Mouse (Mus musculus) bone marrow macrophage, adult 2 months (primary cell): Measurements from ENCODE around the gene Lgmn. TPM values are rescaled to one million over a fixed set of nuclear protein-coding genes. Genes with fewer than 3 reads are reported as not detected.

Experiments used
- H3K27ac ChIP-seq: 2 replicates; pipeline ENCODE4 v1.5.1; 2012; ENCODE audit warnings: low read depth, low read length; ENCODE audit not compliant: insufficient read depth
- H3K4me1 ChIP-seq: 2 replicates; pipeline ENCODE4 v1.6.1; 2012; ENCODE audit warnings: low read length; ENCODE audit not compliant: control insufficient read depth, insufficient read depth
- H3K4me3 ChIP-seq: 2 replicates; pipeline ENCODE4 v1.5.1; 2012; ENCODE audit warnings: mild to moderate bottlenecking, low read length, moderate library complexity; ENCODE audit not compliant: insufficient read depth
- CTCF ChIP-seq: IDR thresholded peaks from 2 replicates; pipeline ENCODE4 v1.5.1; 2012; ENCODE audit warnings: low read depth, mild to moderate bottlenecking, low read length, moderate library complexity
- POLR2A ChIP-seq: IDR thresholded peaks from 2 replicates; pipeline ENCODE4 v1.6.1; 2012; ENCODE audit warnings: mild to moderate bottlenecking, low read depth, low read length, borderline replicate concordance
- polyA plus RNA-seq: library from polyadenylated mRNA; stranded (reverse); fragments of >200 nt; gene quantifications from 2 replicates; pipeline ENCODE4 v1.2.4, GENCODE M21; 2012; ENCODE audit not compliant: missing spikeins, insufficient read depth, insufficient read length

Gene Lgmn
- polyA plus RNA-seq, 1 experiment = 1,623 TPM

DNA sequence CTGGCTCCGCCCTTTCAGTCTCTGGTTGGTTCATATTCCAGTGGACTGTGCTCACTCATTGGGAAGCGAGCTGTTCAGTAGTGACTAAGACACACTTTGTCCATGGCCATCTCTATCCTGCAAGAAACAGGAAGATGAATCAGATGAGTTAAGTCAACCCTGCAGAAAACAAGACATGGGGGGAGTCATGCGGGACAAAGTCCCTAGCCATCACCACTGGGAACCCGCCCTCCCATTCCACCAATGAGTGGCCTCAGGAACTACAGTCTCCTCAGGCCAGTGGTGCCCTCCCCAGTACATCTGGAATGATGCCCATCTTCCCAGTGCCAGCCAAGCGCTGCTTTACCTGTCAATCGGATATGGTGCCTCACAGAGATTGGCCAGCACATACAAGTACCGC is 45.1 kb downstream of the Lgmn start:
- Histone ChIP-seq H3K27ac (no peak overlapping the region), H3K4me1 (0 out of 2 replicates have a peak, but pooled peaks cover 2% of the 10 kb centered on the region), H3K4me3 (no peak overlapping the region)
- TF ChIP-seq POLR2A (no peak), CTCF (no peak)

GRCm38 (mm10) chr12:102391982-102392381 is 47.6 kb downstream of the Lgmn start:
- Histone ChIP-seq H3K4me1 (0 out of 2 replicates have a peak, but pooled peaks cover 2% of the 10 kb centered on the region), H3K27ac (no peak overlapping the region), H3K4me3 (no peak overlapping the region)
- TF ChIP-seq CTCF (peak; percentile 35; the same call in 1 of the 2 replicates), POLR2A (no peak)

DNA sequence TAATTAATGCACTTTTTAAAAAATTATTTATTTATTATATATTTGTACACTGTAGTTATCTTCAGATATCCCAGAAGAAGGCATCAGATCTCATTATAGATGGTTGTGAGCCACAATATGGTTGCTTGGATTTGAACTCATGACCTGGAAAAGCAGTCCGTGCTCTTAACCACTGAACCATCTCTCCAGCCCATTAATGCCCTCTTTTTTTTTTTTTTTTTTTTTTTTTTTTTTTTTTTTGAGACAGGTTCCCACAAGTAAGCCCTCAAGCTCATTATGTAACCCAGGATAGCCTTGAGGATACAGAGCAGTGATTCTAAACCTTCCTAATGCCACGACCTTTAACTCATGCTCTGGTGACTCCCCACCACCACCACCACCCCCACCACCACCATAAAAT is 48.5 kb downstream of the Lgmn start:
- no peak overlapping the region for H3K27ac ChIP-seq
- H3K4me3 ChIP-seq = no peak overlapping the region
- TF ChIP-seq CTCF (no peak), POLR2A (no peak)
- H3K4me1 ChIP-seq = 0 out of 2 replicates have a peak, but pooled peaks cover 2% of the 10 kb centered on the region

DNA sequence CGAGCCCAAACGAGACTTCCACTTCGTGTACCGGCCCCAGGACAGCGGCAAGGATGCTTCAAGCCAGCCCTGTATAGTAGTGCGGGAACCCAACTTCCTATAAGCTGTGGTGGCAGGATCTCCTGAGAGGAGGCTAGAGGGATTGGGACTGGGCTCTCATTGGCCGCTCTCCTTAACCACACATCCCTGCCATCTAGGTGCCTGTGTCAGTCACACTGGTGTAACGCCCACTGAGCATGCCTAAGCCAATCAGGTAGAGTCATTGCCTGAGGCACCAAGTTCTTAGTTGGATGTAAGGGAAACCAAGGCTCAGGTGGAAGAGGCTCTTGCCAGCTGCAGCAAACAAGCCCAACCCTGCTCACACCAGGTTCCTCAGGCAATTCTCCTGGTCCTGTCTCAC is 49.6 kb downstream of the Lgmn start:
- 0 out of 2 replicates have a peak, but pooled peaks cover 2% of the 10 kb centered on the region for H3K4me1 ChIP-seq
- TF ChIP-seq POLR2A = no peak
- TF ChIP-seq CTCF = no peak
- H3K27ac ChIP-seq = no peak overlapping the region
- H3K4me3 ChIP-seq = no peak overlapping the region

GRCm38 (mm10) chr12:102387219-102387917 is 52.2 kb downstream of the Lgmn start:
- TF ChIP-seq POLR2A (no peak), CTCF (peak; percentile 75)
- H3K4me1 ChIP-seq = no peaks in the 10 kb centered on the region
- no peak overlapping the region for H3K4me3 ChIP-seq
- H3K27ac ChIP-seq = no peak overlapping the region

GRCm38 (mm10) chr12:102384819-102385218 is 54.8 kb downstream of the Lgmn start:
- TF ChIP-seq CTCF (peak; percentile 6; the same call in 1 of the 2 replicates), POLR2A (no peak)
- H3K4me3 ChIP-seq = no peak overlapping the region
- H3K4me1 ChIP-seq = peaks cover 6% of the 10 kb centered on the region
- H3K27ac ChIP-seq = no peak overlapping the region

DNA sequence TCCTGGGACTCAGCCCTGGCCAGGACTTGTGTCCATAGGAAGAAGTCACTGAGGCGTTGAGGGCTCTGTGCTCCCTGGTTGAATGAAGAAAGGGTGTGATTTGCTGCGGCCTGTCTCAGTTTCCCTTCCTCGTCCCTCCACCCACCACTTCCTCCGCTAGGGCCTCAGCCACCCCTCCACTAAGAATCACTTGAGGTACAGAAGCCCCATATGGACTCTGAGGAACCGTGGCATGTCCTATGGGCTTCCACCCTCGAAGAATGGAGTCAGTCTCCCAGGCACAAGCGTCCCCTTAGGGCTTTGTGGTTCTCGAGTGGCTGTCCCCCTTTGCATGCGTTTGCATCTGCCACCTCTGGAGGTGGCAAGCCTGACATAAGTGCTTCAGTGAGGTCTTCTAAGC is 56.3 kb downstream of the Lgmn start:
- H3K27ac ChIP-seq = no peak overlapping the region
- no peak overlapping the region for H3K4me3 ChIP-seq
- TF ChIP-seq CTCF (no peak), POLR2A (no peak)

GRCm38 (mm10) chr12:102382180-102382579 is 57.4 kb downstream of the Lgmn start:
- TF ChIP-seq POLR2A (no peak), CTCF (no peak)
- no peak overlapping the region for H3K27ac ChIP-seq
- no peak overlapping the region for H3K4me3 ChIP-seq
- peaks cover 17% of the 10 kb centered on the region for H3K4me1 ChIP-seq

More for the DNA sequence above, 56.3 kb downstream of the Lgmn start:
- H3K4me1 ChIP-seq = peaks cover 16% of the 10 kb centered on the region

DNA sequence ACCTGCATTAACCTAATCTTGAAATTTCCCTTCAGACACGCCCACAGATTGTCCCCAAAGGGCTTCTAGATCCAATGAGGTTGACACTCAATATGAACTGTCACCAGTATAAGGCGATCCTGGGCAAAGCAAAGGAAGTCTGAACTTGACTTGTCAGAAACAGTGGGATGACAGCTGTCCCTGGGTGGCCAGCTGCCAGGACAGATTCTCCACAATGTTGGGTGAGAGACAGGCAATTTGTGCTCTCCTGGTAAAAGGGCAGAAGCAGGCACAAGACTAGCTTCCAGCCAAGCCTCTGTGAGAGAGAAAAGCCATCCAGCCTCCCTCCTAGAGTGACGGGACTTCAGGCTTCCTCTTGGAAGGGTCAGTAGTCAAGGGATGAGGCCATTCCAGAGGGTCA is 67.3 kb downstream of the Lgmn start:
- H3K4me1 ChIP-seq = peaks cover 34% of the 10 kb centered on the region
- no peak overlapping the region for H3K27ac ChIP-seq
- H3K4me3 ChIP-seq = no peak overlapping the region
- TF ChIP-seq POLR2A (no peak), CTCF (no peak)

DNA sequence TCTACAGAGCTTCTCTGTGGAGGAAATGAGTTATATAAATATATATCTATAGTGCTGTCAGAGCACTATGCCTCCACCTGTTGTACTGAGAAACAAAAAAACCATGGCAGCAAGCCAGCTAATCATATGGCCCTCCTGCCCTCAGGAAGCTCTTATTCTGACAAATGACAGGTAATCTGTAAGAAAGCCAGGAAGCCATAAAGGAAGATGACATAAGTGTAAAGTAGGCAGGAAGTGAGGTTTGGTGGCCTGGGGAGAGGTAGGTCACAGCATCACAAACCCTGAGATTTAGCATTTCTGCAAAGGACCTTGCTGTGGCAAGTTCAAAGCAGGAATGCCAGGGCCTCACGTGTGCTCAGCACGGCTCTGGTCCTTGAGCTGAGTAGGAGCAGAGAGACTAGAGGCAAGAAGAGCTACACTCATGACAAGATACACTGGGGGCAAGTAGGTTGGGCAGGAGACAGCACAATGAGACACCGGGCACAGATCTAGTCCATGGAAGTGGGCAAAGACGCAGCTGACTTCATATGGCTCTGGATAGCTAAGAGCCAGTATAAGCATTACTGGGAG is 68.6 kb downstream of the Lgmn start:
- H3K27ac ChIP-seq = no peak overlapping the region
- H3K4me3 ChIP-seq = no peak overlapping the region
- TF ChIP-seq CTCF (no peak), POLR2A (no peak)
- H3K4me1 ChIP-seq = peaks cover 47% of the 10 kb centered on the region
